Mouse (Mus musculus): ENCODE data around the gene 4930595D18Rik.

- TF ChIP-seq CTCF (IDR thresholded peaks at IDR 0.05; ENCODE audit: low read depth, low read length) = no peak
- TF ChIP-seq POLR2A (IDR thresholded peaks at IDR 0.05; ENCODE audit: borderline replicate concordance, low read depth, low read length) = no peak
Observed at GRCm38 (mm10) chr12:111119506-111120085, 64.7 kb downstream of the 4930595D18Rik start.

Measured in bone marrow macrophage, adult 2 months (primary cell).